12 mouse cellular contexts compared by ENCODE assay signal in genomic region chr8:57319981-57320585, GRCm38 (mm10). TPM values are rescaled to one million over a fixed set of nuclear protein-coding genes. Genes with fewer than 3 reads are reported as not detected.
DNase-seq lines count a peak whose midpoint lies in the region; ATAC-seq lines count a peak whose summit lies in the region.
"Had no signal": no experiment of that assay in that cellular context is flagged by ENCODE, and none has a peak within 500 bp of the region (broad histone marks: within the 10 kb centered on the region; RNA-seq: fewer than 3 reads in every experiment).

No protein-coding gene starts in this region.

- no peak overlapping the region for H3K27ac ChIP-seq in hindbrain, embryonic 11.5 days (ENCODE audit: low read depth, low read length)
- H3K27ac ChIP-seq in hindbrain, embryonic 14.5 days = no peak overlapping the region
- H3K27ac ChIP-seq in liver, embryonic 16.5 days (ENCODE audit: low read length) = no peak overlapping the region
- H3K27ac ChIP-seq: midbrain, embryonic 13.5 days had no signal

- H3K9ac ChIP-seq in hindbrain, embryonic 11.5 days (ENCODE audit: low read depth, low read length) = no peak overlapping the region
- no peak overlapping the region for H3K9ac ChIP-seq in hindbrain, embryonic 14.5 days
- H3K9ac ChIP-seq in liver, embryonic 16.5 days (ENCODE audit: low read depth, low read length) = 0 out of 2 replicates have a peak overlapping the region, but pooled peaks have one; percentile 3
- H3K9ac ChIP-seq: midbrain, embryonic 13.5 days had no signal

- no peak for ATAC-seq in hindbrain, embryonic 11.5 days (ENCODE audit: low FRiP score)
- no peak for ATAC-seq in hindbrain, embryonic 14.5 days (ENCODE audit: low FRiP score)
- no peak for ATAC-seq in liver, embryonic 16.5 days (ENCODE audit: low read depth)

- DNase-seq in hindbrain, embryonic 11.5 days (ENCODE audit: low spot score) = peak; percentile 61
- DNase-seq in hindbrain, embryonic 14.5 days (ENCODE audit: low spot score) = no peak
- DNase-seq in embryo, embryonic 9.5 days (ENCODE audit: extremely low spot score) = peak; percentile 59
- peak; percentile 75 to 77 for DNase-seq in heart, postnatal 10 days
- no peak for DNase-seq in thymus, postnatal 4 days
- DNase-seq in layer of hippocampus, adult 18-20 months (ENCODE audit: low spot score in 2 of 2) = no peak
- DNase-seq in cerebellum, adult 8-10 months = no peak
- DNase-seq: cerebellum, adult 9-11 months; right cerebral cortex, postnatal 25 days had no signal

- peaks cover 86% of the 10 kb centered on the region for H3K27me3 ChIP-seq in hindbrain, embryonic 11.5 days (ENCODE audit: control insufficient read depth, insufficient read depth, low read length)
- peaks cover 94% of the 10 kb centered on the region for H3K27me3 ChIP-seq in hindbrain, embryonic 14.5 days (ENCODE audit: control insufficient read depth, insufficient read depth, low read length)
- H3K27me3 ChIP-seq in liver, embryonic 16.5 days (ENCODE audit: control insufficient read depth, insufficient read depth, low read depth, low read length) = peaks cover 84% of the 10 kb centered on the region

- no peak overlapping the region for H3K4me3 ChIP-seq in hindbrain, embryonic 11.5 days (ENCODE audit: low read depth, low read length)
- no peak overlapping the region for H3K4me3 ChIP-seq in hindbrain, embryonic 14.5 days (replicated peaks; ENCODE audit: low read length)
- H3K4me3 ChIP-seq in liver, embryonic 16.5 days (ENCODE audit: low read depth, low read length) = peak overlapping the region; percentile 21; the same call in 1 of the 2 replicates

- no peak overlapping the region for H3K4me2 ChIP-seq in hindbrain, embryonic 11.5 days (replicated peaks; ENCODE audit: low read depth, low read length)
- no peak overlapping the region for H3K4me2 ChIP-seq in hindbrain, embryonic 14.5 days (replicated peaks)
- H3K4me2 ChIP-seq in liver, embryonic 16.5 days (ENCODE audit: low read depth, low read length) = no peak overlapping the region

- no peaks in the 10 kb centered on the region for H3K36me3 ChIP-seq in hindbrain, embryonic 11.5 days (ENCODE audit: control insufficient read depth, insufficient read depth, low read length)
- no peaks in the 10 kb centered on the region for H3K36me3 ChIP-seq in hindbrain, embryonic 14.5 days (replicated peaks; ENCODE audit: control insufficient read depth, insufficient read depth)
- no peaks in the 10 kb centered on the region for H3K36me3 ChIP-seq in liver, embryonic 16.5 days (ENCODE audit: control insufficient read depth, insufficient read depth)
- H3K36me3 ChIP-seq: midbrain, embryonic 13.5 days had no signal

- intact Hi-C loops in heart, postnatal 10 days (cut with DNase I) = loop anchor here (5.0 kb wide), 2 partner anchors 167 to 188 kb away; partner anchors contain the start of gene Sap30

- H3K4me1 ChIP-seq in hindbrain, embryonic 11.5 days (replicated peaks; ENCODE audit: control insufficient read depth, insufficient read depth, low read length) = peaks cover 8% of the 10 kb centered on the region; the same call in 1 of the 2 replicates
- peaks cover 10% of the 10 kb centered on the region; the same call in 1 of the 2 replicates for H3K4me1 ChIP-seq in hindbrain, embryonic 14.5 days (replicated peaks; ENCODE audit: control insufficient read depth, insufficient read depth, low read length)
- H3K4me1 ChIP-seq in liver, embryonic 16.5 days (ENCODE audit: control insufficient read depth, low read depth, low read length) = no peaks in the 10 kb centered on the region; the same call in 1 of the 2 replicates

- WGBS in hindbrain, embryonic 11.5 days = 1% methylated on average over 22 of the region's 22 CpGs
- under 1% methylated on average over 22 of the region's 22 CpGs for WGBS in hindbrain, embryonic 14.5 days
- WGBS in liver, embryonic 16.5 days (ENCODE audit: insufficient replicate concordance) = 2% methylated on average over 22 of the region's 22 CpGs

- no peaks in the 10 kb centered on the region for H3K9me3 ChIP-seq in hindbrain, embryonic 11.5 days (ENCODE audit: control insufficient read depth, low read length)
- H3K9me3 ChIP-seq in hindbrain, embryonic 14.5 days (ENCODE audit: control insufficient read depth, low read length) = no peaks in the 10 kb centered on the region
- no peaks in the 10 kb centered on the region for H3K9me3 ChIP-seq in liver, embryonic 16.5 days (replicated peaks; ENCODE audit: control insufficient read depth, low read length)
- H3K9me3 ChIP-seq: midbrain, embryonic 13.5 days had no signal

RNA-seq across cellular contexts. Expression of gene Hand2, which starts 0.7 kb away (rescaled TPM):
- 0.10 TPM in 1 of 2 replicates, not detected in the other for polyA plus RNA-seq in hindbrain, embryonic 11.5 days (2014; fragmentation: Nextera tagmentation; extraction: Ambion mirVana)
- not detected in 2 replicates for polyA plus RNA-seq in hindbrain, embryonic 14.5 days (2014; fragmentation: Nextera tagmentation; extraction: Ambion mirVana)
- total RNA-seq in heart, postnatal 10 days (2021) = 10 to 100 TPM; 52.5 to 58.9 TPM
- 0.42 and 0.58 TPM in 2 replicates for polyA plus RNA-seq in liver, embryonic 16.5 days (2015; fragmentation: Nextera tagmentation; extraction: Ambion mirVana)
- not detected for total RNA-seq in layer of hippocampus, adult 18-20 months (2021)
- total RNA-seq: layer of hippocampus, postnatal 10 days had no signal
- polyA plus RNA-seq: midbrain, embryonic 13.5 days had no signal

Comparison
In these comparisons a context has a peak if more than half of its experiments do, and no peak if none do; other contexts are left out.
1. DNase-seq: peak in hindbrain, embryonic 11.5 days (single experiment), embryo, embryonic 9.5 days (single experiment) and heart, postnatal 10 days (2 of 2); none in hindbrain, embryonic 14.5 days (single experiment), thymus, postnatal 4 days (single experiment), layer of hippocampus, adult 18-20 months (0 of 2) and cerebellum, adult 8-10 months (single experiment).